Mouse (Mus musculus) liver, embryonic 14.5 days (tissue): ENCODE measurements around the gene Alyref. TPM values are rescaled to one million over a fixed set of nuclear protein-coding genes. Genes with fewer than 3 reads are reported as not detected.
A peak's percentile ranks its signal among the peaks of the same experiment; 100 is the strongest.

Experiments
- ATAC-seq: fragments of 200-750 bp; cut with Nextera tagmentation; 2 replicates; pipeline ENCODE4 v1.8.0; 2017; ENCODE audit warnings: moderate number of reproducible peaks, mild to moderate bottlenecking, moderate library complexity; ENCODE audit not compliant: insufficient read depth
- DNase-seq, 3 experiments: peaks; one replicate each; pipeline ENCODE4 v3.0.0-alpha.2; 2012 to 2013; ENCODE audit warnings: low read depth in 3 of 3, low spot score in 3 of 3
- H3K27ac ChIP-seq: fragments of 300-500 bp; sonication (generic); 2 replicates; pipeline ENCODE4 v1.5.1; 2014; ENCODE audit warnings: moderate library complexity, mild to moderate bottlenecking, control low read depth, inconsistent platforms
- H3K27me3 ChIP-seq: fragments of 300-500 bp; sonication (generic); 2 replicates; pipeline ENCODE4 v1.6.1; 2014; ENCODE audit warnings: mild to moderate bottlenecking, low read length, moderate library complexity; ENCODE audit not compliant: control insufficient read depth, insufficient read depth
- H3K36me3 ChIP-seq: fragments of 300-500 bp; sonication (generic); replicated peaks from 2 replicates; pipeline ENCODE4 v1.6.1; 2014; ENCODE audit warnings: low read depth; ENCODE audit not compliant: control insufficient read depth, insufficient read depth
- H3K4me1 ChIP-seq, 2 experiments: fragments of 200-500 bp in 1 of 2; fragments of 300-500 bp in 1 of 2; sonication (generic) in 1 of 2; replicated peaks; 2 replicates each; pipeline ENCODE4 v1.6.1; 2012 to 2014; ENCODE audit warnings: antibody characterized with exemption in 1 of 2, inconsistent platforms in 1 of 2, low read length in 1 of 2; ENCODE audit not compliant: control insufficient read depth in 2 of 2, insufficient read depth in 2 of 2
- H3K4me2 ChIP-seq: fragments of 300-500 bp; sonication (generic); 2 replicates; pipeline ENCODE4 v1.6.1; 2014; ENCODE audit warnings: low read depth, mild to moderate bottlenecking, control low read depth, moderate library complexity
- H3K4me3 ChIP-seq, 2 experiments: fragments of 200-500 bp in 1 of 2; fragments of 300-500 bp in 1 of 2; sonication (generic) in 1 of 2; 2 replicates each; pipeline ENCODE4 v1.5.1; 2012 to 2014; ENCODE audit warnings: low read depth in 2 of 2, low read length in 2 of 2, mild to moderate bottlenecking in 2 of 2, control low read depth in 1 of 2, inconsistent platforms in 1 of 2, moderate library complexity in 1 of 2; ENCODE audit not compliant: insufficient read depth in 1 of 2
- H3K9ac ChIP-seq: fragments of 300-500 bp; sonication (generic); replicated peaks from 2 replicates; pipeline ENCODE4 v1.6.1; 2014; ENCODE audit warnings: mild to moderate bottlenecking, control low read depth, moderate library complexity
- H3K9me3 ChIP-seq: fragments of 300-500 bp; sonication (generic); 2 replicates; pipeline ENCODE4 v1.6.1; 2016; ENCODE audit warnings: low read length, mixed read lengths; ENCODE audit not compliant: control insufficient read depth
- CTCF ChIP-seq: IDR thresholded peaks from 2 replicates; pipeline ENCODE4 v1.5.1; 2016; ENCODE audit warnings: antibody characterized with exemption, low read depth, control low read depth
- EP300 ChIP-seq: IDR thresholded peaks from 2 replicates; pipeline ENCODE4 v1.6.1; 2016; ENCODE audit warnings: antibody characterized with exemption, low read depth
- WGBS: fragments of 180-500 bp; shearing (Covaris S2); extraction: QIAGEN DNeasy Blood & Tissue Kit; methylation state at CpG from one replicate; pipeline ENCODE4 v1.1.7; 2014; ENCODE audit not compliant: insufficient replicate concordance; 5-methylcytosine and 5-hydroxymethylcytosine counted together
- polyA plus RNA-seq, 2 experiments: library from polyadenylated mRNA; depleted of rRNA in 1 of 2; stranded (reverse) in 1 of 2; unstranded in 1 of 2; fragments of >200 nt; fragmentation: Nextera tagmentation in 1 of 2; extraction: Ambion mirVana in 1 of 2; gene quantifications; 2 replicates each; pipeline versions ENCODE4 v1.2.1 to v1.2.3; 2012 to 2014

Gene Alyref
- polyA plus RNA-seq, 2 experiments: 110 to 349 TPM

DNA sequence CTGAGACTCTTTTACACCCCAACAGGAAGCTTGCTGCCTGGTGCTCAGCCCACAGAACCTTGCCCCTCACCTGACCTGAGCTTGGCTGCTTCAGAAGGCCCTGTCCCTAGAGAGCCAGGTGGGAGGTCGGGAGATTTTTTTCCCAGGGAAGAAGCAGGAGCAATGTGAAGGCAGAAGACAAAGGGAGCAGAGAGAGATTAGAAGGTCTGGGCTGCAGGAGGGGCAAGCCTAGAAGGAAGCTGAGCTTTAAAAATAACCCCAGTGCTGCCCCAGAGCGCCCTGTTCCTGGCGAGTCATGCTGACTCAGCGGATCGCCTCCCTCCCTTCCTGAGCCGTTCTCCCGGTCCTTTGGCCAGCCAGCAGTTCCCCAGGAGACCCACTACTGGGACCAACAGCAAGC, 31.7 kb upstream of the Alyref start:
- peak overlapping the region; percentile 64 to 89 for H3K4me3 ChIP-seq
- WGBS: 0% methylated on average over 7 of the region's 7 CpGs
- H3K27ac ChIP-seq: peak overlapping the region; percentile 99
- TF ChIP-seq EP300: peak; percentile 41; the same call in 1 of the 2 replicates
- TF ChIP-seq CTCF: no peak
- peaks cover 41 to 55% of the 10 kb centered on the region in 2 experiments for H3K4me1 ChIP-seq
- peaks cover 9% of the 10 kb centered on the region for H3K36me3 ChIP-seq
- peak overlapping the region; percentile 75 for H3K4me2 ChIP-seq
- no peaks in the 10 kb centered on the region for H3K27me3 ChIP-seq
- H3K9me3 ChIP-seq: no peaks in the 10 kb centered on the region
- DNase-seq (peak; percentile 77 to 78 (median 78)), ATAC-seq (peak; percentile 50)
- H3K9ac ChIP-seq: peak overlapping the region; percentile 99

DNA sequence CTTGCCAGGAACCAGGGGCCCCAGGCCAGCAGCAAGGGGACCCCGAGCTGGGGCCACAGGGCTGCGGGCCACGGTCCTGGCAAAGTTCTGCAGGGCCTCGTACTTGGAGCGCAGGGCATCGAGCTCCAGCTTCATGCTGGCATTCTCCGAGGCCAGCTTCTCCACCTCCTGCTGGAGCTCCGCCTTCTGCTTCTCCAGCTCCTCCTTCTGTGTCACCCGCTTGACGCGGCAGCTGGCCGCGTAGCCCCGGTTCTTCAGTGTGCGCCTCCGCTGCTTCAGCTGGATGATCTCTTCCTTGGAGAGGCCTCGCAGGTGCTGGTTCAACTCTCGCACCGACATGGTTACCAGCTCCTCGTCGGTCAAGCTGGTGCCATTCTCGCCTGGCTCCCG, 31.2 kb upstream of the Alyref start:
- Histone ChIP-seq H3K4me2 (peak overlapping the region; percentile 75), H3K4me1 (peaks cover 41 to 54% of the 10 kb centered on the region in 2 experiments)
- no peak for DNase-seq

GRCm38 (mm10) chr11:120628601-120629340, 30.6 kb upstream of the Alyref start:
- TF ChIP-seq EP300 (no peak), CTCF (peak; percentile 2; the same call in 1 of the 2 replicates)
- 84% methylated on average over 23 of the region's 23 CpGs for WGBS
- Histone ChIP-seq H3K9ac (peak overlapping the region; percentile 99; the same call in 1 of the 2 replicates), H3K36me3 (peaks cover 9% of the 10 kb centered on the region), H3K4me3 (peak overlapping the region; percentile 4 to 89), H3K4me1 (peaks cover 39 to 53% of the 10 kb centered on the region in 2 experiments), H3K4me2 (peak overlapping the region; percentile 75), H3K27ac (peak overlapping the region; percentile 99), H3K27me3 (no peaks in the 10 kb centered on the region), H3K9me3 (no peaks in the 10 kb centered on the region)
- ATAC-seq (no peak), DNase-seq (no peak)

More for the DNA sequence above, 31.2 kb upstream of the Alyref start:
- H3K9ac ChIP-seq: peak overlapping the region; percentile 99
- peak overlapping the region; percentile 64 to 89 for H3K4me3 ChIP-seq
- no peak for ATAC-seq
- H3K9me3 ChIP-seq: no peaks in the 10 kb centered on the region
- 26% methylated on average over 23 of the region's 23 CpGs for WGBS
- peak overlapping the region; percentile 99 for H3K27ac ChIP-seq
- H3K27me3 ChIP-seq: no peaks in the 10 kb centered on the region
- TF ChIP-seq CTCF (0 out of 2 replicates have a peak, but pooled peaks have one; percentile 1), EP300 (no peak)
- peaks cover 9% of the 10 kb centered on the region for H3K36me3 ChIP-seq

DNA sequence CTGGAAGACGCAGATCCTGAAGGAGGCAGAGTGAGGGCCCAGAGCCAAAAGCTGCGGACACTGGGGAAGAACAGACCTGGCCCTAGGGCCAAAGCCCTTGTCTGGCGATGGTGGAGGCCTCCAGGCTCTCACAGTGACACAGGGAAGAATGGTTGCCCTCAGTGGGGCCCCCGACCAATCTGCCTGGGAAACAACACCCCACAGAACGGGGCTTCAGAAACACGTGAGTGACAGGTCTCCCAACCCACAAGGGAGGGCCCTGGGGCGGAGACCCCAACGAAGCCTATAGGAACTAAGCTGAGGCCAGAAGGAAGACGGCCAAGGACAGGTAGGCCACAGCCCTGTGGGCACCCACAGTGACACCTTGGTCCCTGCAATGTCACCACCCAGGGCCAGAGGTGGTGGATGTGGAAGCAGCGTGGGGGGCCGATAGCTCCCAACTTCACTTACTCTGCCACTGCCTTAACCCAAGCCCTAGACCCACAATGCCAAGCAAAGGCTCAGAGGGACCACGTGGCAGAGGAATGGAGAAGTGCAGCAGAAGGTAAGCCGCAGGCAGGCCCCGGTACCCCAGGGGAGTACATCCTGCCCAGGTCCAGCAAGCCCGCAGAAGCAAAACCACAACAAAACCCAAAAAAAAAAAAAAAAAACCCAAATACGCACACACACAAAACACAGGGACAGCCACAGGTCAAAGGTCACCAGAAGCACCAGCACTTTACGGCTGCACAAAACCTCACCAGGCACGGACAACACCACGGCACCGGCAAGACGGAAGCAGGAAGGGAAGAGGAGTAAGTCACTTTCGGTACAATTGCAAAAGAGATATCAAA, 29.5 kb upstream of the Alyref start:
- H3K27ac ChIP-seq: no peak overlapping the region; the same call in 1 of the 2 replicates
- peak overlapping the region; percentile 75 for H3K4me2 ChIP-seq
- peaks cover 13% of the 10 kb centered on the region for H3K36me3 ChIP-seq
- H3K9me3 ChIP-seq: no peaks in the 10 kb centered on the region
- H3K9ac ChIP-seq: peak overlapping the region; percentile 31
- no peak for ATAC-seq
- peak overlapping the region in 1 of 2 experiments; percentile 7; a peak in 1 of 4 replicates for H3K4me3 ChIP-seq
- H3K27me3 ChIP-seq: no peaks in the 10 kb centered on the region
- no peak for DNase-seq
- 33% methylated on average over 22 of the region's 22 CpGs for WGBS
- TF ChIP-seq CTCF: no peak
- no peak for TF ChIP-seq EP300
- peaks cover 39 to 52% of the 10 kb centered on the region in 2 experiments for H3K4me1 ChIP-seq
